Mouse (Mus musculus) G1E (cell line): ENCODE measurements around the gene Prss32.

Experiments
- CTCF ChIP-seq: IDR thresholded peaks from 2 replicates; pipeline ENCODE4 v1.5.1; 2012; ENCODE audit warnings: low read depth, low read length, inconsistent platforms, mixed read lengths
- GATA1 ChIP-seq: IDR thresholded peaks from 2 replicates; pipeline ENCODE4 v1.6.1; 2012; ENCODE audit warnings: borderline replicate concordance, low read length, inconsistent platforms, mixed read lengths
- TAL1 ChIP-seq: conservative IDR thresholded peaks from 2 replicates; pipeline ENCODE4 v1.6.1; 2012; ENCODE audit warnings: low read depth, low read length, inconsistent platforms, mixed read lengths

GRCm38 (mm10) chr17:23857913-23858312 is 14.3 kb downstream of the Prss32 start:
- TF ChIP-seq CTCF (no peak), GATA1 (no peak), TAL1 (no peak)
